Mouse (Mus musculus) CH12.LX (cell line): ENCODE measurements at regions not wholly inside any gene's neighbourhood (a gene's known extent, or its start where the extent isn't known, plus 50 kb on each side); places are given as distances from the start of the nearest gene placed in this dataset.

Source experiments
- CTCF ChIP-seq, 2 experiments: IDR thresholded peaks in 1 of 2; conservative IDR thresholded peaks in 1 of 2; 2 replicates each; pipeline ENCODE4 v1.5.1; 2011 to 2012; ENCODE audit warnings: low read depth in 2 of 2, low read length in 2 of 2, improper control_type of control experiment in 1 of 2, inconsistent platforms in 1 of 2, mild to moderate bottlenecking in 1 of 2, moderate library complexity in 1 of 2
- EP300 ChIP-seq: IDR thresholded peaks from 2 replicates; pipeline ENCODE4 v1.6.1; 2011; ENCODE audit warnings: low read length, improper control_type of control experiment
- HCFC1 ChIP-seq: IDR thresholded peaks from 2 replicates; pipeline ENCODE4 v1.6.1; 2012; ENCODE audit warnings: low read depth, mild to moderate bottlenecking, inconsistent platforms, low read length, improper control_type of control experiment
- MAFK ChIP-seq: IDR thresholded peaks from 2 replicates; pipeline ENCODE4 v1.6.1; 2011; ENCODE audit warnings: low read length, improper control_type of control experiment; ENCODE audit not compliant: insufficient replicate concordance
- MXI1 ChIP-seq: IDR thresholded peaks from 2 replicates; pipeline ENCODE4 v1.6.1; 2011; ENCODE audit warnings: mild to moderate bottlenecking, low read depth, low read length, improper control_type of control experiment
- NRF1 ChIP-seq: IDR thresholded peaks from 2 replicates; pipeline ENCODE4 v1.6.1; 2014; ENCODE audit warnings: low read depth, mild to moderate bottlenecking, inconsistent platforms, low read length, improper control_type of control experiment, moderate library complexity
- POLR2A ChIP-seq: IDR thresholded peaks from 2 replicates; pipeline ENCODE4 v1.6.1; 2011; ENCODE audit warnings: low read depth, mild to moderate bottlenecking, improper control_type of control experiment, low read length
- RAD21 ChIP-seq: IDR thresholded peaks from 2 replicates; pipeline ENCODE4 v1.6.1; 2011; ENCODE audit warnings: low read depth, mild to moderate bottlenecking, low read length, improper control_type of control experiment, moderate library complexity
- USF1 ChIP-seq: IDR thresholded peaks from 2 replicates; pipeline ENCODE4 v1.6.1; 2014; ENCODE audit warnings: low read depth, mild to moderate bottlenecking, inconsistent platforms, low read length, improper control_type of control experiment
- ZNF384 ChIP-seq: IDR thresholded peaks from 2 replicates; pipeline ENCODE4 v1.6.1; 2012; ENCODE audit warnings: low read depth, low read length, improper control_type of control experiment, inconsistent platforms

DNA sequence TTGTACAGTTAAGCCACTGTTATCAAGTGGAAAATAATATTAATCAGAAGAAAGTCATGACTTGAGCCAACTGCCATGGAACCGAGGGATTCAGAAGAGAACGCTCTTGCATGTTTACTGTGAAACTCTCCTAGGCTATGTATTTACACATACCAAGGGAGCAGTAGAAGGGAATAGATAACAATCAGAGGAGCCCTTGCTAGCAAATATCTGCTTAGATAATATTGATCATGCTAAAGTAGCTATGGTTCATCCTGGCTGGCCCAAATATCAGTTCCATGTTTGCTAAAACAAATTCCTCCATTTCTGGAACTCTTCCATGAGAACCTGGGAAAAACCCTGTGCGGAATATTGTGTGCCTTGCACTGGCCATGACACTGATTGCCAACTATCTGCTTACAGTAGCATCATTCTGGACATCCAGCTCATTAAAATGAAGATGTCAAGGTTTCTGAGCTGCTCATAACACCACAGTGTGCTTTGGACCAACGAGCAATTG is 179.5 kb upstream of the Tmem72 start:
- TF ChIP-seq POLR2A, result no peak
- TF ChIP-seq USF1, result no peak
- no peak for TF ChIP-seq CTCF (conservative IDR thresholded peaks at IDR 0.05 in 1 of 2, IDR thresholded peaks at IDR 0.05 in 1 of 2; ENCODE audit: low read depth in 2 of 2, low read length in 2 of 2)
- TF ChIP-seq ZNF384, result no peak
- TF ChIP-seq HCFC1, result no peak
- TF ChIP-seq MAFK, result no peak
- TF ChIP-seq RAD21, result no peak
- no peak for TF ChIP-seq MXI1
- TF ChIP-seq EP300, result no peak
- no peak for TF ChIP-seq NRF1
